Mouse (Mus musculus) frontal cortex, postnatal 36 days (tissue): Measurements from ENCODE around the gene Rrp1b.
"Not testable (repeated sequence)": the region's sequence is repeated elsewhere in the genome, so short reads cannot be mapped to it uniquely, and the experiment has no call there.

Experiments used
- DNase-seq, 2 experiments: peaks; one replicate each; pipeline ENCODE4 v3.0.0; 2022; ENCODE audit warnings: low spot score in 2 of 2

Rrp1b gene

DNA sequence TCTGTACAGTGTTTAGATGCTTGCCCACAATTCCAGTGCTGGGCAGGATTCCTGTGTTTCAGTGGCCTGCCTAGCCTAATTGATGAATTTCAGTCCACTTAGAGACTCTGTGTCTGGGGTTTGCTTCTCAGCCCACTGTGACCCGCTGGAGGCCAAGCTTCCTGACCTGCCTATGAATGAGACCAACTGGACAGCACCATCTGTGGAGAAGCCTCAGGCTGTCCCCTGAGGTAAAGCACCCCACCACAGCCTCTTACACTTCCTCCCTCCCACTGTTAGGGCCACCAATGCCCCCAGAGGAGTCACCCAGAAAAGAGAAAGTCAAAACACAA lies 55.1 kb downstream of the Rrp1b start:
- no peak for DNase-seq

- peak; percentile 77 to 81 for DNase-seq
Measured at GRCm38 (mm10) chr17:32091364-32092240, 55.7 kb downstream of the Rrp1b start.

- no peak for DNase-seq
Measured at GRCm38 (mm10) chr17:32092241-32092619, 56.3 kb downstream of the Rrp1b start.

- DNase-seq = no peak
Measured at GRCm38 (mm10) chr17:32092895-32093294, 57.0 kb downstream of the Rrp1b start.

GRCm38 (mm10) chr17:32097676-32098075 lies 61.8 kb downstream of the Rrp1b start:
- no peak for DNase-seq

DNA sequence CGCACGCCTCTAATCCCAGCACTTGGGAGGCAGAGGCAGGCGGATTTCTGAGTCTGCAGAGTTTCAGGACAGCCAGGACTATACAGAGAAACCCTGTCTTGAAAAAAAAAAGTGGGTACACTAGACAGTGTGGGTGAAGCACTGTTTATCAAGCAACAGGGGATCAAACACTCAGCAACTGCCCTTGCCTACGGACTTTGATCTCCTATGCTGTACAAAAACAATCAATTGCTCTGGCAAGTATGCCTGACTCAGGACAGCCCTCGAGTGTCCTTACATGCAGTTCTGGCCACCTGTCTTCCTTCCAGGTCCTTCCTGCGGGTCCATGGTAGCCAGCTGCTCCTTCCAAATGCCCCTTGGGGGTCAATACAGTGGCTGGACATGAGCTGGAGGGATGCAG lies 63.0 kb downstream of the Rrp1b start:
- not testable (repeated sequence) for DNase-seq

DNA sequence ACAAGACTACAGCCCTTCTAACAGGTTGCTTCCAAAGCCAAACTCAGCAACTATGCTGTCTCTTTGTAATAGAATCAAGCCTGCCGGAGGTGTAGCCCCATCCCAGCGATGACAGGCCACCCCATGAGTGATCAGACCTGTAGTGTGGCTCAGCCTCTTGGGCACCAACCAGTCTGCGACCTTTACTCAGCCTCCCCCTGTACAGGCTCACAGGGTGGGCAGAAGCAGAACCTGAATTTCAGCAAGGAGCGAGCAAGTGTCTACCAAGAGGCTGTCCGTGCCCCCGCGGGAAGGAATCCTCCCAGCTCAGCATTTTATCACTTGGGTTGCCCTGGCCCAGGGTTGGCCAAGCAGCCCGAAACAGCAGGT lies 63.7 kb downstream of the Rrp1b start:
- DNase-seq = no peak

DNA sequence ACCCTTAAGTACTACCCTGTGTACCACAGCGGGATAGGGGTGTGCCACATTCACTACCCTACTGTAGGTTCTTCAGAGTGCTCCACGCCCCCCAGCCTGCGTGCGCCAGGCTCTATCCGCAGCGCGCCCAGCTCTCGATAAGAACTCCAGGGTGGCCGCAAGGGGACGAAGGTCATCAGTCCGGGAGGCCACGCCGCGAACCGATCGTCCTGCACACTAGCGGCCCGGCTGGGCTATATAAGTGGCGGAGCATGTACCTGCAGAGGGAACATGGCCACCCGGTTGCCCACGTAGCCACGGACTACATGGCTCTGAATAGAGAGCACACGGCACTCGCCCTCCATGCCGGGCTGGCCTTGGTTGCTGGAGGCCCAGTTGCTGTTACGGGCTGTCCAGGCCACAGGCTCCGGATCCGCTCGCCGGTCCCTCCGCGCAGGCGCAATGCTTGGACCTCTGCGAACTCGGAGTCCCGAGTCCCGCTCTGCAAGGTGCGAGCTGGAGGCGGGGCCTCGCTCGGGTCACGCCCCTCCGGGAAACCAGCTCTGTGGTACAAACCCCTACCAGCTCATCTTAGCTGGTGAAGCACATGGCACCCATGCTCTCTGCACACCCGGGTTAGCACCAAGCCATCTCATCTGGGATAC lies 64.2 kb downstream of the Rrp1b start:
- no peak for DNase-seq

- no peak for DNase-seq
Measured at GRCm38 (mm10) chr17:32103054-32103453, 67.2 kb downstream of the Rrp1b start.

DNA sequence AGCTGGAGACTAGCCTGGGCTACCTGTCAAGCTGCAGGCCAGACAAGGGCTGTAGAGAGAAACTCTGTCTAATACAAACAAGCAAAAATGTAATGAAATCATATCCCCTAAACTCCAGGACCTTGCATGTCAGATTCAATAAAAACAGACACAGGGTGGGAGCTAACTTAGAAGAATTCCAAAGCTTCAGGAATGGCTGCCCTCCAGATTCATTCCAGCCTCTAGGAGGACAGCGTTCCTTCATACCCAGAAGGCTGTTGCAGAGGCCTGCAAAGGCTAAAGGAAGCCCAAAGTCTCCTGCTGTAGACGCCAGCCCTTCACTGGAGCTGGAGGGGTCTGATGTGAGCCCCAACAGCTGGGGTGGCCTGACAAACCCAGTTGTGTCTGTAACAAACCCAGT lies 70.5 kb downstream of the Rrp1b start:
- DNase-seq = no peak

GRCm38 (mm10) chr17:32107877-32108276 lies 72.0 kb downstream of the Rrp1b start:
- no peak for DNase-seq

DNA sequence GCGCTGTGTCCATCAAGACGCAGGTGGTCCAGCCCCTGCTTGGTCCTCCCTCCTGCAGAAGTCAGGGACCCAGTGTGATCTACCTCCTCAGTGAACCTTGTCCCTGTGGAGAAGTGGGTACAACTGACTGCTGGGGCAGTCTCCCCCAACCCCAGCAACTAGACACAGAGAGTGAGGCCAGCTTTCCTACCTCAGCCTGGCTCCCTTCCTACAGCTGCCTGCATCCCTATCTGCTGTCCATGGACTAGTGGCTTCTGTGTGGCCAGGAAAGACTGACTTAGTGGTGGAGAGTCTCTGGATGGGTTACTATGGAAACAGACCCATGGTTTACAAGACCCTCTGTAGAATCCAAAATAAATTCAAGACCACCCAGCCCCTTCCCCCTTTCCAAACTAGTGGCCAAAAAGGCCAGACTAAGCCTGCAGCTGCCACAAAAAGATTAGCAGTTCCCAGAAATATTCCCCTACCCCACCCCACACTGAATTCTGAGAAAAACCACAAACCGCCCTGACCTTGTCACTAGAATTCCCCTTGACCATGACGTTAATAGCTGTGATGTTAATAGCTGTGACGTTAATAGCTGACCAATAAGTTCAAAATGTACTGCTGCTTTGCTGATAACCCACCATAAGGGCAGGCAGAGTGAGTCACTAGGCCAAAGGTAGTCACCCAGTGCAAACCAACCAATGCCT lies 72.6 kb downstream of the Rrp1b start:
- not testable (repeated sequence) for DNase-seq

- no peak for DNase-seq
Measured at GRCm38 (mm10) chr17:32109201-32109940, 73.5 kb downstream of the Rrp1b start.

DNA sequence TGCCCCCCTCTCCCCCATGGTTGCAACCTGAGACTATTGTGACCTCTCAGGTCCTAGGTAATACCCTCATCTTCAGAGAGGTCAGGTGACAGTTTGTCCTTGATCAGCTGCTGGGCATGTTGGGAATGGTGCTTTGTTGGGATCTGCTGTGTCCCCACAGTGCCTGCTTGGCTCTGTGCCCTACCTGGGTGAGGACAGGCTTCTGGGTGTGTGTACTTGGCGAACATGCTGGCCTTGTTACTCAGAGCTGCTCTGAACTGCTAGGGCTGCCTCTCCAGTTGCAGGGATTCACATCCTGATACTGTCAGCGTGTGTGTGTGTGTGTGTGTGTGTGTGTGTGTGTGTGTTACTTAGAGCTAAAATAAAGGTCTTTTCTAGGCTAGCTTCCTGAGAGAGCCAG lies 74.5 kb downstream of the Rrp1b start:
- DNase-seq = no peak

DNA sequence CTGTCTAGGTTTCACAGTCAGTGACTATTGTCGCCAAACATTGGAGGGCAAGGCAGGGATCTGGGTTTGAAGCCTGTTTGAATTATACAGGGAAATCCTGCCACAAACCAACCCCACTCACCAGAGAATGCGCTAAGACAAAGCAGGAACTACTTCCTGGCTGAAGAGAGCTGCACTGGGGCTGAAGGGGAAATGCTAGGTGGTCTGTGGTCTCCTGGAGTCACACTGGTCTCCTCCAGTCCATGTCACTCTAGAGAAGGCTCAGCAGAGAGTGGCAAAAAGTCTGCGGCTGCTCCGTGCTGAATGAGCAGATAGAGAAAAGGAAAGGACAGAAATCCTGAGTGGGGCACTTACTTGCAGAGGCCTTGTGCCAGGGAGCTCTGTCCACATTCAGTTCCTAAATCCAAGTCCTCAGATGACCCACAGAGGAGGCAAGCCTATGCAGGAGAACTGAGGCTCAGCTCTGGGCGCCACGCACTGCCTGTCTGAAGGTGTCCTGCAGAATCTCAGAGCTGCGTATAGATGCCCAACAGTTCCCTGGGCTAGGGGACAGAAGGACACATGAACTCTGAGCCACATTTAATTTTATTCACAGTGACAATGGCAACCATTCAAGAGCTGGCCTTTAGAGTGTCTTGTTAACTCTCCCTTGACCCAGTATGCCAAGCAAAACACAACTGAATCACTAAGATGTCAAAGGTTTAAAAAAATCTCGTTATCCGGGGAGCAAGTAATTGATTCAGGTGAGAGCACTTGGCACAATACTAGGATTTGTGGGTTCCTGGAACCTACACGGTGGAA lies 75.3 kb downstream of the Rrp1b start:
- no peak for DNase-seq
